Mouse (Mus musculus): ENCODE results near the gene Capns2.

Capns2 gene

DNA sequence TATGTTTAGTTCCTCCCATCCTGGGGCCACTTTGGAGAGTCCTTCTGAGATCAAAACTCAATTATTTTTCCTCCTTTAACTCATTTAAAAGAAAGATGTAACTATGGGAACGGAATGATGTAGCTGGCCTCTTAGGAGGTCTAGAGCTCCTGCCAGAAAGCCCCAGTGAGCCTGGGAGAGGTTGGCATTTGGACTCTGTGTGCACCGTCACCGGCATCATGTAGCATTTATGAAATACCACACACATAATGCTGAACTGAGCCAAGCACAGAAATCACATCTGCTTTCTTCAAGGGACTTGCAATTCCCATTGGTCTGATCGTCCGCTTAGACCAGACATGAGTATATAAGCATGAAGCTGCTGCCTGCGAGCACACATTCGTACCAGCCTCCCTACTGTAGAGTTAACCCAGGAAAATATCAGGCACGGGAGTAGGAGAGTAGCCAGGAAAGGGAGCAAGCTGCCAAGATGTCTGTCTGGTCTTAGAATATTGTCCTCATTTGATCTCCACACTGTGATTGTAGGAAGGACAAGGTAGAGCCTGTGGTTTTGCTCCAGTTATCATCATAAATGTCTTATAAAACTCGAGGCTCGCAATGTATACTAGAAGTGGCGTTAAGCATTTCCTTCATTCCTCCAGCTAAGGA is 2.4 kb downstream of the Capns2 start:
- DNase-seq (ENCODE audit: extremely low spot score, low read depth, low spot score) = no peak

DNA sequence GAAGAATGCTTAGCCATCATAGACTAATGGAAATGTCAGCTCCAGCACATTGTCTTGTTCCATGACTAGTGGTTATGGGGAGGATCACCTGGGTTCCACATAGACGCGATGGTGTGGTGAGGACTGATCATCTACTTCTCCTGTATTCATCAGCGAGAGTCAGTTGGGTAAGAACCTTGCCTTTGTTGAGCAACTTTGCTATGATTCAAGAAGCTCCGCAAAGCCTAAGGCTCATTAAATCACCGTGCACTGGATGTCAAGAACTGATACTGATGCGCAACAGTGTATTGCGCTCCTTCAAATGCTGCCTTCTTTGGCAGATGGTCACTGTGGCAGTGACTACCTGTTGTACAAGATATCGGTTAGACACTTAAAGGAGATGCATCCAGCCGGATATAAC is 5.3 kb downstream of the Capns2 start:
- DNase-seq (ENCODE audit: extremely low spot score, low read depth, low spot score) = no peak

DNA sequence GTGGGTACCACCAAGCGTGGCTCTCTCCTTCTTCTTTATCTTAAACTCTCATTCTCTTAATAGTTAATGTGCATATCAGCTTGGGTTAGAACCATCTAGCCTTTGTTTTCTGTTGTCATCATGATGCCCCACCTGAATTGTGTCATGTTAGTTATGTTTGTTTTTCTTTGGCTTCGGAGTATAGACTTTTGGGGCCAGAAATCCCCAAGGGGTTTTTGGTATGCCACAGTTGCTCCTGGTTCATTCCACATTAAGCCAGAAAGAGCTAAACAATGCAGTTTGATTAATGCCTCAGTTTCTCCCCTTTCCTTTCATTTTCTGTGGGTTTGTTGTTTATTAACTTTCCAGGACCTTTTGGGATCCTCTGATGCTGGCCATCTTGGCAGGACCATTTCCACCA is 7.2 kb downstream of the Capns2 start:
- DNase-seq (ENCODE audit: extremely low spot score, low read depth, low spot score) = no peak

DNA sequence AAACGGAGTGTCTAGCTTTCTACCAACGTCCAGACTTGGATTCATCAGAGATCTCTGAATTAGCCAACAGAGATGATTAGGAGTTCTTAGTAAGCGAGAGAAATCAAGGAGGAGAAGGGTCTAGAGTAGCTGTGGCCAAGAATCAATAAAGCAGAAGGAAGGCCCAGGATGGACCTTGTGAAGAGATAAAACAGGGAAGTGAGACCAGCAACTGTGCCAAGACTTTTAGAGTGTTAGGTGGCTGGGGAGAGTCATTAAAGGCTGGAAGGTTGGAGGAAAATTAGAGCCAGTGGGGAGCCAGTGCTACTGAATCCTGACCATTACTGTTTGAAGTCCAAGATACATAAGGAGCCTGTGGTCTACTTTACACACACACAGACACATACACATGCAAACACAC is 10.3 kb downstream of the Capns2 start:
- DNase-seq (ENCODE audit: extremely low spot score, low read depth, low spot score) = no peak

DNA sequence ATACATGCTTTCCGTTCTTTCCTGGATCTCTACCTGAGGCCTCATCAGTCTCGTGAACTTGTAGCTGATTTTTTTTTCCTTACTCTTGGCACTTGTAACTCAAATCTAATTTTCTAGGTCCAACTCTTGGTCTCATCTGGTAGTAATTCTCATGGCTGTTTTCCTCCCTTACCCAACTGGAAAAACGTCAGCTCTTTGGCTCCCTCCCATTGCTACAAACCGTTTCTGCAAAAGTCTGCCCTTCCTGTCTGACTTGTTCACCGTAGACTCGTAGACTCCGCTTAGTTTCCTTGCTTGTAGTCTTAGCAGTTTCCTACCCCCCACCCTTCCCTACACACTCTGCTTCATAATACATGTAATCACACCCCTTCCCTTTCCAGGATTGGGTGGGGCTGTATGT is 12.2 kb downstream of the Capns2 start:
- no peak for DNase-seq (ENCODE audit: extremely low spot score, low read depth, low spot score)

DNA sequence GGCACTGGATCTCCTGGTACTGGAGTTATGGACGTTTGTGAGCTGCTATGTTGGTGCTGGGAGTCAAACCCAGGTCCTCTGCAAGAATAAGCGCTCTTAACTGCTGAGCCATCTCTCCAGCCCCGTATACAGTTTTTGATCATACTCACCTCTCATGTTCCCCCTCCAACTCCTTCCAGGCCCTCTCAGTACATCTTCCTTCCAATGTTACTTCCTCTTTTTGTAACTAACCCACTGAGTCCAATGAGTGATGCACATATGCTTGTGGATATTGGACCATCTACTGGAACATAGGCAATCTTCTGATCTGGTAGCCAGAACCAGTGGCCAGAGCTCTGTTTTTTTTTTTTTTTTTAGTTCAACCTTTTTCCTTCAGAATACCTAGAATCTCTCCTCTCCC is 14.9 kb downstream of the Capns2 start:
- DNase-seq (ENCODE audit: extremely low spot score, low read depth, low spot score) = no peak

DNA sequence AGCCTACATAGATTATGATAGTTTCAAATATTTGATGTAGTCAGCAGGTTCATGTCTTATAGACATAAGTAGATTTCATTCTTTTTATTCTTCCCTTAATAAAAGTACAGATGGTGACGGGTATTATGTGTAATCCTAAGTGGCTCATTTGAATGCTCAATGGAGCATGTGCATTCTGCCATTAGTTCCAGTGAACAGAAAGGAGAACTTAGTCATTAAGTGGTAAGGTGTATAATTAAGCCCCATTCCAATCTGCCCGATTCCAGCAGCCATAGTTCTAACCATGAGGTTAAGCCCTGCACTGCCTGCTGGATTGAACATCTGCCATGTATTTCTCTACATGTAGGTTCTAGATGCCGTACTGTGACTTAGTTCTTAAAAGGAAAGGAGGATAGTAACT is 20.6 kb downstream of the Capns2 start:
- DNase-seq (ENCODE audit: extremely low spot score, low read depth, low spot score) = no peak

DNA sequence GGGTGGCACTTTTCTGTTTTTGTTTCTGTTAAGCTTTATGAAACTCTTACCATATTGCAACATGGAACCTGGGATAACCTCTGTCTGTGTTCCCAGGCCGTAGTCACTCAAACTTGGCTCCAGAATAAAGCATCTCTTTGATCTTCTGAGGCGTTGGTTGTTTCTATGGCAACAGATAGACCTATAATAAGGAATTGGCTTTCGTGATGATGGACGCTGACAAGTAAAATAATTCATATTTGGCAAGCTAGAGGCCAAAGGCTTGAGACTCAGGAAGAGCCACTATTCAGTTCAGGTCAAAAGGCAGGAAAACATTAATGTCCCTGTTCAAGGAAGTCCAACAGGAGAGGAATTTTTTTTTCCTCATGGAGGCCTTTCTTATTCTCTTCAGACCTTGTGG is 27.8 kb downstream of the Capns2 start:
- DNase-seq (ENCODE audit: extremely low spot score, low read depth, low spot score) = no peak

DNA sequence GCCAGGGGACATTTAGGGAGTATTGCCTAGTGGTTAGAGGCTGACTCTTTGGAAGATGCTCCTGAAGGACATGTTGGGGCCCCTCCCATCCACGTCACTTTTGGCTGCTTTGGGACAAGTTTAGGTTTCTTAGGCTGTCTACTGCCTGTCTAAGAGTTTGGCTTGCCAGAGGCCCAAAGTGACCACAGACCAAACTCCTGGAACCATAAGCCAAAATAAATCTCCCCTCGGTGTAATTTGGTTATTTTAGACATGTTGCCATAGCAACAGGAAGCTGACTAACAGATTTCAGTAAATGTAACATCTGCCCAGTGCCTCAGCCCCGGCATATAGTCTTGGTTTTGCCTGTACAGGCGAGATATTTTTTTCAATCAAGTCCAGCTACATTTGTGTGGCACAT is 36.8 kb downstream of the Capns2 start:
- no peak for DNase-seq (ENCODE audit: extremely low spot score, low read depth, low spot score)

DNA sequence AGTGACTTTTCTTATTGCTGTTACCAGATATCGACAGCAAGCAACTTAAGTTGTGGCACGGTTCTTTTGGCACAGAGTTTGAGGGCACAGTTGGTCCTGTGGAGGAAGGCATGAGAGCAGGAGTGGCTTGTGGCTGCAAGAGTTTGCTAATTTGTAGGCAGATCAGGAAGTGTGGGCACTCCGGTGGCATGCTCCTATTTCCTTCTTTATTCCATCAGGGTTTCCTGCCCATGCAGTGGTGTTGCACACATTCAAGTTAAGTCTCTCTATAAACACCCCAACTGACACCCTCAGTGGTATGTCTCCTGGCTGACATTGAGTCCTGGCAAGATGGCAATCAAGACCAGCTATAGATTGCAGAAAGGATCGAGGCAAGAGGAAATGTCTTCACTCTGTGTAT is 47.9 kb downstream of the Capns2 start:
- no peak for DNase-seq (ENCODE audit: extremely low spot score, low read depth, low spot score)

DNA sequence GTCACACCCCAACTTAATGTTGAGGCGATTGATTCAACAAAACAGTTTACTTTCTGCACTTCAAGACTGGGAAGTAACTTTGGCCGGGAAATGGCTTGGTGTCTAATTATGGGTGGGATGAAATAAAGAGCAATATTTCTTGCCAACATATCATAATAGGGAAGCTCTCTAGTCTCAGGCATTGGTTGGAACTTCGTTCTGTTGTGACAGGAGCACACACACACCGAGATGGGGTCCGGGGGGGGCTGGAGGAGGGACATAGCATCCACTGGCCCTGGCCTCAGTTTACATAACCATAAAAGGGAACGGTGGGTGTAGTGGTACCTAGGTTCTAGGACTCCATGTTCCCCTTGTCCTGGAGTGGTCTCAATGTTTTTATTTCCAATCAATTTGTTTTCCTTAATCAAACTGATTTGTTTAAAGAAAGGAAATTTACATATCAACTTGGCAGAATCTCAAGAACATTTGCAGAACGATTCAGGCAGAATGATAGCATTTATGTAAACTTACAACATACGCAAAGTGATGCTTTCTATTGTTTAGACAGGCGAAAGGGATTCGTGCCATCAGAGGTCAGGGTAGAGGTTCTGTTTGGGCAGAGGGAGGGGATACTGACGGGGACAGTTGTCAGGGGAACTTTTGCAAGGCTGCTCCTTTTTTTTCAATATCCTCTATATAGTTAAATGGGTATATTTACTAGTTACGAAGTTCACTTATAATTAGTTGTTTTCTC is 49.6 kb downstream of the Capns2 start:
- DNase-seq (ENCODE audit: extremely low spot score, low read depth, low spot score) = no peak
